Mouse (Mus musculus) CH12.LX (cell line): ENCODE measurements around the gene Kalrn. TPM values are rescaled to one million over a fixed set of nuclear protein-coding genes. Genes with fewer than 3 reads are reported as not detected.

Experiments used
- DNase-seq: peaks from one replicate; pipeline ENCODE4 v3.0.0-alpha.2; 2013; ENCODE audit errors: extremely low read depth
- H3K27ac ChIP-seq: 2 replicates; pipeline ENCODE4 v1.5.1; 2012; ENCODE audit warnings: low read depth, mild to moderate bottlenecking, control low read depth, moderate library complexity; ENCODE audit not compliant: insufficient read depth
- H3K27me3 ChIP-seq: replicated peaks from 2 replicates; pipeline ENCODE3; 2012; ENCODE audit warnings: inconsistent platforms
- H3K36me3 ChIP-seq, 2 experiments: replicated peaks in 1 of 2; 2 replicates each; pipeline versions ENCODE3 to v1.6.1; 2012; ENCODE audit warnings: inconsistent platforms in 1 of 2, low read length in 1 of 2, mild to moderate bottlenecking in 1 of 2, mixed read lengths in 1 of 2, moderate library complexity in 1 of 2; ENCODE audit not compliant: control insufficient read depth in 1 of 2, insufficient read depth in 1 of 2
- H3K4me1 ChIP-seq, 2 experiments: 2 replicates each; pipeline ENCODE4 v1.6.1; 2012; ENCODE audit warnings: inconsistent platforms in 1 of 2, moderate library complexity in 1 of 2; ENCODE audit not compliant: insufficient read depth in 2 of 2, control insufficient read depth in 1 of 2
- H3K4me2 ChIP-seq: 2 replicates; pipeline ENCODE4 v1.6.1; 2012; ENCODE audit warnings: low read depth, mild to moderate bottlenecking, control low read depth; ENCODE audit not compliant: poor library complexity, insufficient read depth, severe bottlenecking
- H3K4me3 ChIP-seq, 3 experiments: fragments of 150-350 bp in 1 of 3; sonication (generic) in 1 of 3; replicated peaks in 1 of 3; 2 replicates each; pipeline versions ENCODE3 to v1.5.1; 2011 to 2012; ENCODE audit warnings: low read depth in 2 of 3, low read length in 2 of 3, mild to moderate bottlenecking in 2 of 3, moderate library complexity in 2 of 3, control low read depth in 1 of 3, improper control_type of control experiment in 1 of 3, inconsistent platforms in 1 of 3, mixed read lengths in 1 of 3; ENCODE audit not compliant: poor library complexity in 1 of 3
- H3K79me2 ChIP-seq: replicated peaks from 2 replicates; pipeline ENCODE4 v1.6.1; 2012; ENCODE audit warnings: mild to moderate bottlenecking, moderate library complexity; ENCODE audit not compliant: control insufficient read depth, poor library complexity, insufficient read depth, severe bottlenecking; ENCODE audit errors: extremely low read depth
- H3K9ac ChIP-seq: 2 replicates; pipeline ENCODE4 v1.6.1; 2012; ENCODE audit warnings: low read depth, mild to moderate bottlenecking, control low read depth, moderate library complexity; ENCODE audit not compliant: insufficient read depth
- H3K9me3 ChIP-seq: replicated peaks from 2 replicates; pipeline ENCODE3; 2012; ENCODE audit warnings: low read length, inconsistent platforms, mixed read lengths
- CHD1 ChIP-seq: IDR thresholded peaks from 2 replicates; pipeline ENCODE4 v1.6.1; 2012; ENCODE audit warnings: low read depth, low read length, improper control_type of control experiment, inconsistent platforms
- CTCF ChIP-seq, 2 experiments: IDR thresholded peaks in 1 of 2; conservative IDR thresholded peaks in 1 of 2; 2 replicates each; pipeline ENCODE4 v1.5.1; 2011 to 2012; ENCODE audit warnings: low read depth in 2 of 2, low read length in 2 of 2, improper control_type of control experiment in 1 of 2, inconsistent platforms in 1 of 2, mild to moderate bottlenecking in 1 of 2, moderate library complexity in 1 of 2
- ELF1 ChIP-seq: IDR thresholded peaks from 2 replicates; pipeline ENCODE4 v1.6.1; 2014; ENCODE audit warnings: low read depth, mild to moderate bottlenecking, inconsistent platforms, low read length, improper control_type of control experiment
- ETS1 ChIP-seq: conservative IDR thresholded peaks from 2 replicates; pipeline ENCODE4 v1.6.1; 2012; ENCODE audit warnings: low read depth, mild to moderate bottlenecking, inconsistent platforms, low read length, improper control_type of control experiment, moderate library complexity
- GABPA ChIP-seq: IDR thresholded peaks from 2 replicates; pipeline ENCODE4 v1.6.1; 2012; ENCODE audit warnings: low read depth, low read length, improper control_type of control experiment, inconsistent platforms; ENCODE audit not compliant: insufficient replicate concordance
- IRF4 ChIP-seq: IDR thresholded peaks from 2 replicates; pipeline ENCODE4 v1.6.1; 2014; ENCODE audit warnings: low read depth, mild to moderate bottlenecking, inconsistent platforms, low read length, improper control_type of control experiment
- MEF2A ChIP-seq: IDR thresholded peaks from 2 replicates; pipeline ENCODE4 v1.6.1; 2014; ENCODE audit warnings: low read depth, mild to moderate bottlenecking, inconsistent platforms, low read length, improper control_type of control experiment, borderline replicate concordance
- MXI1 ChIP-seq: IDR thresholded peaks from 2 replicates; pipeline ENCODE4 v1.6.1; 2011; ENCODE audit warnings: mild to moderate bottlenecking, low read depth, low read length, improper control_type of control experiment
- MYC ChIP-seq: IDR thresholded peaks from 2 replicates; pipeline ENCODE4 v1.6.1; 2011; ENCODE audit warnings: low read depth, mild to moderate bottlenecking, improper control_type of control experiment, low read length
- PAX5 ChIP-seq: IDR thresholded peaks from 2 replicates; pipeline ENCODE4 v1.6.1; 2012; ENCODE audit warnings: low read length, inconsistent platforms, mixed read lengths
- RAD21 ChIP-seq: IDR thresholded peaks from 2 replicates; pipeline ENCODE4 v1.6.1; 2011; ENCODE audit warnings: low read depth, mild to moderate bottlenecking, low read length, improper control_type of control experiment, moderate library complexity
- SIN3A ChIP-seq: IDR thresholded peaks from 2 replicates; pipeline ENCODE4 v1.6.1; 2012; ENCODE audit warnings: low read length, improper control_type of control experiment, inconsistent platforms
- SMC3 ChIP-seq: IDR thresholded peaks from 2 replicates; pipeline ENCODE4 v1.6.1; 2011; ENCODE audit warnings: low read depth, low read length, improper control_type of control experiment
- TCF12 ChIP-seq: IDR thresholded peaks from 2 replicates; pipeline ENCODE4 v1.6.1; 2014; ENCODE audit warnings: low read depth, mild to moderate bottlenecking, inconsistent platforms, low read length, improper control_type of control experiment
- UBTF ChIP-seq: IDR thresholded peaks from 2 replicates; pipeline ENCODE4 v1.6.1; 2012; ENCODE audit warnings: low read depth, mild to moderate bottlenecking, inconsistent platforms, low read length, improper control_type of control experiment, moderate library complexity
- USF1 ChIP-seq: IDR thresholded peaks from 2 replicates; pipeline ENCODE4 v1.6.1; 2014; ENCODE audit warnings: low read depth, mild to moderate bottlenecking, inconsistent platforms, low read length, improper control_type of control experiment
- ZC3H11A ChIP-seq: IDR thresholded peaks from 2 replicates; pipeline ENCODE4 v1.6.1; 2012; ENCODE audit warnings: low read depth, mild to moderate bottlenecking, inconsistent platforms, low read length, improper control_type of control experiment
- ZKSCAN1 ChIP-seq: IDR thresholded peaks from 2 replicates; pipeline ENCODE4 v1.6.1; 2012; ENCODE audit warnings: low read depth, inconsistent platforms, low read length, improper control_type of control experiment, borderline replicate concordance
- dilution Hi-C: fragments of 300-500 bp; cut with MboI; formaldehyde crosslinking; loops from 2 replicates; pipeline ENCODE4 v1.14.3; 2020; ENCODE audit warnings: low sequenced_read_pairs; ENCODE audit not compliant: extremely low pct_unique_long_range_greater_than_20kb, extremely low pct_ligation_motif_present
- in situ Hi-C: fragments of 300-500 bp; cut with MboI; formaldehyde crosslinking; loops from 3 replicates; pipeline ENCODE4 v1.14.3; 2019; ENCODE audit warnings: low sequenced_read_pairs, low pct_ligation_motif_present, low pct_unique_long_range_greater_than_20kb, mixed read lengths
- polyA plus RNA-seq: library from polyadenylated mRNA; unstranded; fragments of >175 nt; gene quantifications from 2 replicates; pipeline ENCODE4 v1.2.1, GENCODE M21; 2012; ENCODE audit warnings: low read depth; ENCODE audit not compliant: insufficient read length
- total RNA-seq, 2 experiments: library from RNA; depleted of rRNA; stranded (reverse); fragments of 300-350 nt in 1 of 2; fragments of >200 nt in 1 of 2; gene quantifications; 2 replicates each; pipeline ENCODE4 v1.2.3; 2012 to 2014

Gene Kalrn
- total and polyA plus RNA-seq, 3 experiments: 0.08 to 0.09 TPM; not detected in 1

GRCm38 (mm10) chr16:34605679-34606078, 32.3 kb upstream of the Kalrn start:
- H3K4me2 ChIP-seq: no peak overlapping the region
- peak; percentile 33 for TF ChIP-seq RAD21
- TF ChIP-seq CHD1: no peak
- peak in 1 of 2 experiments; percentile 48; a peak in 2 of 4 replicates for TF ChIP-seq CTCF (conservative IDR thresholded peaks at IDR 0.05 in 1 of 2, IDR thresholded peaks at IDR 0.05 in 1 of 2; ENCODE audit: low read depth in 2 of 2, low read length in 2 of 2)
- peak; percentile 56 for TF ChIP-seq SMC3
- no peaks in the 10 kb centered on the region for H3K9me3 ChIP-seq
- H3K9ac ChIP-seq: no peak overlapping the region
- no peak overlapping the region for H3K27ac ChIP-seq
- dilution Hi-C loops: no loop called here
- no peaks in the 10 kb centered on the region for H3K79me2 ChIP-seq
- H3K4me3 ChIP-seq: no peak overlapping the region
- peaks cover 73% of the 10 kb centered on the region for H3K27me3 ChIP-seq
- DNase-seq: no peak
- H3K4me1 ChIP-seq: no peaks in the 10 kb centered on the region
- in situ Hi-C loops: no loop called here
- H3K36me3 ChIP-seq: no peaks in the 10 kb centered on the region

GRCm38 (mm10) chr16:34603854-34604253, 30.5 kb upstream of the Kalrn start:
- no peaks in the 10 kb centered on the region for H3K4me1 ChIP-seq
- H3K9me3 ChIP-seq: no peaks in the 10 kb centered on the region
- no peak overlapping the region for H3K4me2 ChIP-seq
- dilution Hi-C loops (no loop called here), in situ Hi-C loops (no loop called here)
- no peak overlapping the region for H3K9ac ChIP-seq
- DNase-seq: no peak
- peaks cover 68% of the 10 kb centered on the region for H3K27me3 ChIP-seq
- no peak for TF ChIP-seq TCF12
- peak; percentile 61; the same call in 1 of the 2 replicates for TF ChIP-seq PAX5
- no peaks in the 10 kb centered on the region for H3K36me3 ChIP-seq
- H3K79me2 ChIP-seq: no peaks in the 10 kb centered on the region
- no peak overlapping the region for H3K27ac ChIP-seq
- no peak overlapping the region for H3K4me3 ChIP-seq

- dilution Hi-C loops (no loop called here), in situ Hi-C loops (no loop called here)
- no peaks in the 10 kb centered on the region for H3K79me2 ChIP-seq
- H3K27me3 ChIP-seq: peaks cover 73% of the 10 kb centered on the region
- no peak overlapping the region for H3K4me3 ChIP-seq
- no peak overlapping the region for H3K4me2 ChIP-seq
- no peaks in the 10 kb centered on the region for H3K36me3 ChIP-seq
- no peaks in the 10 kb centered on the region for H3K4me1 ChIP-seq
- DNase-seq: no peak
- H3K9ac ChIP-seq: no peak overlapping the region
- H3K27ac ChIP-seq: no peak overlapping the region
- no peak for TF ChIP-seq MEF2A
- TF ChIP-seq SIN3A: no peak
- TF ChIP-seq CTCF (conservative IDR thresholded peaks at IDR 0.05 in 1 of 2, IDR thresholded peaks at IDR 0.05 in 1 of 2; ENCODE audit: low read depth in 2 of 2, low read length in 2 of 2): no peak
- TF ChIP-seq IRF4: no peak
- no peak for TF ChIP-seq ETS1
- no peak for TF ChIP-seq MYC
- TF ChIP-seq ZC3H11A: no peak
- no peak for TF ChIP-seq GABPA
- TF ChIP-seq CHD1: no peak
- no peak for TF ChIP-seq USF1
- no peak for TF ChIP-seq MXI1
- no peak for TF ChIP-seq ZKSCAN1
- no peak for TF ChIP-seq ELF1
- no peak for TF ChIP-seq UBTF
- TF ChIP-seq, all 38 proteins: peak for 0
- H3K9me3 ChIP-seq: peaks cover 2% of the 10 kb centered on the region
These were observed 29.7 kb upstream of the Kalrn start for GRCm38 (mm10) chr16:34603076-34603475.
